Mouse (Mus musculus) CH12.LX (cell line): Measurements from ENCODE around the gene Urgcp.

Experiments used
- CHD1 ChIP-seq: IDR thresholded peaks from 2 replicates; pipeline ENCODE4 v1.6.1; 2012; ENCODE audit warnings: low read depth, low read length, improper control_type of control experiment, inconsistent platforms
- CTCF ChIP-seq, 2 experiments: IDR thresholded peaks in 1 of 2; conservative IDR thresholded peaks in 1 of 2; 2 replicates each; pipeline ENCODE4 v1.5.1; 2011 to 2012; ENCODE audit warnings: low read depth in 2 of 2, low read length in 2 of 2, improper control_type of control experiment in 1 of 2, inconsistent platforms in 1 of 2, mild to moderate bottlenecking in 1 of 2, moderate library complexity in 1 of 2
- HCFC1 ChIP-seq: IDR thresholded peaks from 2 replicates; pipeline ENCODE4 v1.6.1; 2012; ENCODE audit warnings: low read depth, mild to moderate bottlenecking, inconsistent platforms, low read length, improper control_type of control experiment
- KAT2A ChIP-seq: IDR thresholded peaks from 2 replicates; pipeline ENCODE4 v1.6.1; 2012; ENCODE audit warnings: low read length, improper control_type of control experiment, inconsistent platforms; ENCODE audit not compliant: insufficient replicate concordance
- POLR2A ChIP-seq: IDR thresholded peaks from 2 replicates; pipeline ENCODE4 v1.6.1; 2011; ENCODE audit warnings: low read depth, mild to moderate bottlenecking, improper control_type of control experiment, low read length
- SMC3 ChIP-seq: IDR thresholded peaks from 2 replicates; pipeline ENCODE4 v1.6.1; 2011; ENCODE audit warnings: low read depth, low read length, improper control_type of control experiment
- TCF12 ChIP-seq: IDR thresholded peaks from 2 replicates; pipeline ENCODE4 v1.6.1; 2014; ENCODE audit warnings: low read depth, mild to moderate bottlenecking, inconsistent platforms, low read length, improper control_type of control experiment
- USF1 ChIP-seq: IDR thresholded peaks from 2 replicates; pipeline ENCODE4 v1.6.1; 2014; ENCODE audit warnings: low read depth, mild to moderate bottlenecking, inconsistent platforms, low read length, improper control_type of control experiment

- TF ChIP-seq SMC3 (no peak), USF1 (no peak), CHD1 (no peak), POLR2A (no peak), TCF12 (no peak), KAT2A (no peak), CTCF (conservative IDR thresholded peaks at IDR 0.05 in 1 of 2, IDR thresholded peaks at IDR 0.05 in 1 of 2; ENCODE audit: low read depth in 2 of 2, low read length in 2 of 2) (no peak), HCFC1 (no peak)
Observed at GRCm38 (mm10) chr11:5705972-5706371, 56.2 kb downstream of the Urgcp start.
